In the genomic region with DNA sequence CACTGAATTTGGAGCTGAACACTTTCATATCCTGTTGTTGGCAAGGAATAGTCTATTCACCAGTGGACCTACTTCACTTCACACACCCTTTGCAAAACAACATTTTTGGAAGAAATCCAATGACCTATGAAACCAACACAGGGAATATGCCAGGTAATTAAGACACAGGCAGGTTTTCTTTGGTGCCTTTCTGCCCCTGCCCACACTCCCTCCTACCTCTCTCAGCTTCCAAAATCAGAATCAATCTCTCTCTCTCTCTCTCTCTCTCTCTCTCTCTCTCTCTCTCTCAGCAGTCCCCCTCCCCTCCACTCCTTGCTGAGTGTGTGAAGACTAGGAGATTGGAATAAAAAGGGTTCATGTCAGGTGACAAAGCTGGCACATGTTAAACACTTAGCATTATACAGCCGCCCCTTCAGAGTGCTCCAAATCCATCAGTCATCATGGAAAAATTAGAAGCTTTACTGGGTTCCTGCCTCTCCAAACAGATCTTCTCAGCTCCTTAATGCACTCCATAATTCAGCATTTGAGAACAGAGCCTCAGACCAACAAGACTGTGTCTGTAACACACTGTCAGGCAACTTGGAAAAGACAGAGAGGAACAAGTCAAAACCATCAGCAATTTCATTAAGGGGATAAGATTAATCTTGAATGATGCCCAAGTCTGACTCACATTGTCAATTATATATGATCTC, we compare ENCODE assay signal across 16 mouse cellular contexts. TPM values are rescaled to one million over a fixed set of nuclear protein-coding genes. Genes with fewer than 3 reads are reported as not detected.
DNase-seq lines count a peak whose midpoint lies in the region; ATAC-seq and TF ChIP-seq lines count a peak whose summit lies in the region.
"Had no signal": no experiment of that assay in that cellular context is flagged by ENCODE, and none has a peak within 500 bp of the region (broad histone marks: within the 10 kb centered on the region; RNA-seq: fewer than 3 reads in every experiment).

No protein-coding gene starts in this region.

- no peak for TF ChIP-seq POLR2A in small intestine, adult 2 months (IDR thresholded peaks at IDR 0.05; ENCODE audit: low read depth, low read length)

- H3K4me1 ChIP-seq in forebrain, embryonic 13.5 days = peaks cover 18% of the 10 kb centered on the region
- peaks cover 14% of the 10 kb centered on the region; the same call in 1 of the 2 replicates for H3K4me1 ChIP-seq in forebrain, embryonic 12.5 days
- H3K4me1 ChIP-seq in kidney, postnatal 0 days (replicated peaks; ENCODE audit: insufficient read depth, low read length) = 0 out of 2 replicates have a peak, but pooled peaks cover 12% of the 10 kb centered on the region
- H3K4me1 ChIP-seq in small intestine, adult 2 months (ENCODE audit: control insufficient read depth, insufficient read depth, insufficient read length, low read length) = peaks cover 13% of the 10 kb centered on the region; the same call in 1 of the 2 replicates

- no peak overlapping the region for H3K4me2 ChIP-seq in forebrain, embryonic 13.5 days
- no peak overlapping the region for H3K4me2 ChIP-seq in forebrain, embryonic 12.5 days
- H3K4me2 ChIP-seq in kidney, postnatal 0 days (ENCODE audit: low read length) = no peak overlapping the region; the same call in 1 of the 2 replicates
- H3K4me2 ChIP-seq: heart, embryonic 15.5 days; neural tube, embryonic 15.5 days had no signal

- no peak for DNase-seq in kidney, postnatal 0 days (ENCODE audit: low spot score)
- DNase-seq in kidney, adult 18-20 months = no peak
- peak; percentile 61 for DNase-seq in brain, adult 2 months (ENCODE audit: low read depth, low spot score)
- DNase-seq in urinary bladder, postnatal 4 days (ENCODE audit: low spot score in 2 of 2) = no peak
- DNase-seq: cerebellum, adult 9-10 months; lung, adult 2 months; right cerebral cortex, postnatal 4 days; thymus, postnatal 36 days had no signal

- no peak overlapping the region for H3K27ac ChIP-seq in forebrain, embryonic 13.5 days
- no peak overlapping the region for H3K27ac ChIP-seq in forebrain, embryonic 12.5 days
- peak overlapping the region; percentile 9; the same call in 1 of the 2 replicates for H3K27ac ChIP-seq in kidney, postnatal 0 days
- peak overlapping the region; percentile 60; the same call in 1 of the 2 replicates for H3K27ac ChIP-seq in small intestine, adult 2 months (ENCODE audit: insufficient read depth, low read depth, low read length)
- H3K27ac ChIP-seq: heart, embryonic 15.5 days; layer of hippocampus, adult 2 months; midbrain, embryonic 10.5 days; neural tube, embryonic 15.5 days had no signal

- H3K36me3 ChIP-seq in forebrain, embryonic 13.5 days (ENCODE audit: poor library complexity, severe bottlenecking) = no peaks in the 10 kb centered on the region
- H3K36me3 ChIP-seq in forebrain, embryonic 12.5 days (replicated peaks) = no peaks in the 10 kb centered on the region
- no peaks in the 10 kb centered on the region for H3K36me3 ChIP-seq in kidney, postnatal 0 days (ENCODE audit: insufficient read depth, low read length)
- H3K36me3 ChIP-seq in small intestine, adult 2 months (ENCODE audit: control insufficient read depth, insufficient read depth, low read length) = no peaks in the 10 kb centered on the region
- H3K36me3 ChIP-seq: heart, embryonic 15.5 days; midbrain, embryonic 10.5 days; neural tube, embryonic 15.5 days had no signal

- no peak overlapping the region for H3K9ac ChIP-seq in forebrain, embryonic 13.5 days
- no peak overlapping the region for H3K9ac ChIP-seq in forebrain, embryonic 12.5 days
- H3K9ac ChIP-seq in kidney, postnatal 0 days (ENCODE audit: low read depth, low read length) = no peak overlapping the region
- H3K9ac ChIP-seq: heart, embryonic 15.5 days; neural tube, embryonic 15.5 days had no signal

- H3K27me3 ChIP-seq in forebrain, embryonic 13.5 days = no peaks in the 10 kb centered on the region
- H3K27me3 ChIP-seq in forebrain, embryonic 12.5 days = no peaks in the 10 kb centered on the region
- no peaks in the 10 kb centered on the region for H3K27me3 ChIP-seq in kidney, postnatal 0 days (ENCODE audit: insufficient read depth, low read length)
- no peaks in the 10 kb centered on the region for H3K27me3 ChIP-seq in small intestine, adult 2 months (ENCODE audit: control insufficient read depth, insufficient read depth, low read length)
- H3K27me3 ChIP-seq: heart, embryonic 15.5 days; neural tube, embryonic 15.5 days had no signal

- TF ChIP-seq CTCF in kidney, postnatal 0 days (IDR thresholded peaks at IDR 0.05; ENCODE audit: low read depth) = no peak
- no peak for TF ChIP-seq CTCF in small intestine, adult 2 months (IDR thresholded peaks at IDR 0.05; ENCODE audit: extremely low read depth, insufficient read length, insufficient replicate concordance, low read depth, low read length)

- 65% methylated on average over 1 of the region's 1 CpGs for WGBS in forebrain, embryonic 13.5 days
- 68% methylated on average over 1 of the region's 1 CpGs for WGBS in forebrain, embryonic 12.5 days
- 75% methylated on average over 1 of the region's 1 CpGs for WGBS in kidney, postnatal 0 days
- 32% methylated on average over 1 of the region's 1 CpGs for WGBS in small intestine, adult 2 months

- no peak overlapping the region for H3K4me3 ChIP-seq in forebrain, embryonic 13.5 days
- no peak overlapping the region for H3K4me3 ChIP-seq in forebrain, embryonic 12.5 days (replicated peaks)
- H3K4me3 ChIP-seq in kidney, postnatal 0 days (replicated peaks; ENCODE audit: low read depth, low read length) = no peak overlapping the region
- no peak overlapping the region for H3K4me3 ChIP-seq in small intestine, adult 2 months (ENCODE audit: low read depth, low read length)
- H3K4me3 ChIP-seq: heart, embryonic 15.5 days; layer of hippocampus, adult 2 months; midbrain, embryonic 10.5 days; neural tube, embryonic 15.5 days had no signal

- ATAC-seq in forebrain, embryonic 13.5 days = peak; percentile 58; the same call in 1 of the 2 replicates
- no peak for ATAC-seq in forebrain, embryonic 12.5 days (ENCODE audit: low FRiP score)
- ATAC-seq in kidney, postnatal 0 days (replicated peaks; ENCODE audit: low FRiP score, low read depth) = no peak
- ATAC-seq in CD4-positive, CD25-positive, alpha-beta regulatory T cell, adult 4 months = no peak

- no peaks in the 10 kb centered on the region for H3K9me3 ChIP-seq in forebrain, embryonic 13.5 days (replicated peaks)
- H3K9me3 ChIP-seq in forebrain, embryonic 12.5 days = no peaks in the 10 kb centered on the region
- H3K9me3 ChIP-seq in kidney, postnatal 0 days (replicated peaks; ENCODE audit: low read length) = no peaks in the 10 kb centered on the region
- H3K9me3 ChIP-seq: heart, embryonic 15.5 days; midbrain, embryonic 10.5 days; neural tube, embryonic 15.5 days had no signal

RNA-seq across cellular contexts. Expression of a gene that starts 34.3 kb away (rescaled TPM):
- 7.7 and 8.3 TPM in 2 replicates for polyA plus RNA-seq in forebrain, embryonic 13.5 days (2015; fragmentation: Nextera tagmentation; extraction: Ambion mirVana)
- polyA plus RNA-seq in forebrain, embryonic 12.5 days (2016; fragmentation: Nextera tagmentation; extraction: Ambion mirVana) = 13.5 and 19.5 TPM in 2 replicates
- polyA plus RNA-seq in kidney, postnatal 0 days (2015; fragmentation: Nextera tagmentation; extraction: Ambion mirVana) = 16.2 and 17.5 TPM in 2 replicates
- polyA plus RNA-seq in small intestine, adult 2 months (2012; rRNA removed) = 1.5 and 1.8 TPM in 2 replicates
- 1 to 10 TPM; 1.1 to 2.3 TPM for polyA plus RNA-seq in CD4-positive, CD25-positive, alpha-beta regulatory T cell, adult 4 months (2017; shearing (Covaris generic))

Comparison
In these comparisons a context has a peak if more than half of its experiments do, and no peak if none do; other contexts are left out.
1. H3K27ac ChIP-seq: peak in kidney, postnatal 0 days (single experiment) and small intestine, adult 2 months (single experiment); none in forebrain, embryonic 13.5 days (single experiment) and forebrain, embryonic 12.5 days (single experiment).